Mouse (Mus musculus) retina, postnatal 1 day (tissue): ENCODE data around the gene Ufd1.
"Not testable (repeated sequence)": the region's sequence is repeated elsewhere in the genome, so short reads cannot be mapped to it uniquely, and the experiment has no call there.

Source experiments
- DNase-seq: peaks from one replicate; pipeline ENCODE4 v3.0.0-alpha.2; 2012

The Ufd1 gene

DNA sequence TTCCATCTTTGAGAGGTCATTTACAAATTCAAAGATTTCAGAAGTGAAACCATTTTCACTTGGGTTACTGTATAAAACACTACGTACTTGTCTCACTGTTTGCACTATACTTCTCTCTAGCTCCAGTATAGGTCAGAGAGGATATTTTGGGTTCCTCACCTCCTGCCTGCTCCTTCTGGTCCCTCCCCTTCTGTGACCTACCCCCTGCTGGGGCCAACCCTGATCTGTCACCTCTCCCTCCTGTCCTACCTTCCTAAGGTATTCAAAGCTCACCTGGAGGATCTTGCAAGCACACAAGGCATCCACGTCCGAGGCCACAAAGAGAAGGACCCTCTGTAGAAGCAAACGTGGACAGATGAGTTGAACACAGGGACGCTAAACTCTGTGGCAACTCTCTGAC lies 547 bp upstream of the Ufd1 start:
- no peak for DNase-seq

- no peak for DNase-seq
These were observed 869 bp downstream of the Ufd1 start for GRCm38 (mm10) chr16:18812385-18812910.

DNA sequence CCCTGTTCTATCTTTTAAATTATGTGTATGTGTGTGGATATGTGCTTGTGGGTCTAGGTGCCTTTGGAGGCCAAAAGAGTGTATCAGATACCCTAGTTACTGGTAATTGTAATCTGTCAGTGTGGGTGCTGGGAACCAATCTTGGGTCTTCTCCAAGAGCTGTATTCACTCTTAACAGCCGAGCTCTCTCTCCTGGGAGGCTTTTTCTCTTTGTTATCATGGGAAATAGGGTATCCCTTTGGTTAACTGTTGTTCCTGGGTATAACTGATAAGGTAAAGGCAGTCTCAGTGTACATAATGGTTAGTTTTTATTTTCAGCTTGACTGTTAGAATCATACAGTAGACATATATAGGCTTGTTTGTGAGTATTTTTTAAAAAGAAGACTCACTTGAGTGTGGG lies 10.8 kb downstream of the Ufd1 start:
- DNase-seq: no peak

- DNase-seq: no peak
These were observed 11.3 kb downstream of the Ufd1 start for GRCm38 (mm10) chr16:18822925-18823324.

GRCm38 (mm10) chr16:18828630-18829029 lies 17.1 kb downstream of the Ufd1 start:
- DNase-seq: no peak

DNA sequence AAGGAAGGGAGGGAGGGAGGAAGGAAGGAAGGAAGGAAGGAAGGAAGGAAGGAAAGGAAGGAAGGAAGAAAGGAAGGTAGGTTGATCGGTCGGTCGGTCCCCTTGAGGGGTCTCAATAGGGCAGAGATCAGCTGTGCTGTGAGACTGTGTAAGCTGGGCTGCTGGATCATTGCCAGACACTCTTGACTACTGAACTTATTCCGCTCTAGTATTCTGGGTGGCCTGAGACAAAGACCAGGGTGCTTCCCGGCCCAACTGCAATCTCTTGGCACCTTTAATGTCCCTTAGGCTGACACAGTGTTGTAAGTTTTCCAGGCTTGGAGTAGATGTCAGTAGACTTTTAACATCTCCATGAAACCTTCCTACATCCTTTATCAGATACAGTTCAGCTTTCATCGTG lies 17.5 kb downstream of the Ufd1 start:
- DNase-seq: no peak

GRCm38 (mm10) chr16:18833486-18833885 lies 21.9 kb downstream of the Ufd1 start:
- DNase-seq: no peak

GRCm38 (mm10) chr16:18836073-18836467 lies 24.5 kb downstream of the Ufd1 start:
- no peak for DNase-seq

DNA sequence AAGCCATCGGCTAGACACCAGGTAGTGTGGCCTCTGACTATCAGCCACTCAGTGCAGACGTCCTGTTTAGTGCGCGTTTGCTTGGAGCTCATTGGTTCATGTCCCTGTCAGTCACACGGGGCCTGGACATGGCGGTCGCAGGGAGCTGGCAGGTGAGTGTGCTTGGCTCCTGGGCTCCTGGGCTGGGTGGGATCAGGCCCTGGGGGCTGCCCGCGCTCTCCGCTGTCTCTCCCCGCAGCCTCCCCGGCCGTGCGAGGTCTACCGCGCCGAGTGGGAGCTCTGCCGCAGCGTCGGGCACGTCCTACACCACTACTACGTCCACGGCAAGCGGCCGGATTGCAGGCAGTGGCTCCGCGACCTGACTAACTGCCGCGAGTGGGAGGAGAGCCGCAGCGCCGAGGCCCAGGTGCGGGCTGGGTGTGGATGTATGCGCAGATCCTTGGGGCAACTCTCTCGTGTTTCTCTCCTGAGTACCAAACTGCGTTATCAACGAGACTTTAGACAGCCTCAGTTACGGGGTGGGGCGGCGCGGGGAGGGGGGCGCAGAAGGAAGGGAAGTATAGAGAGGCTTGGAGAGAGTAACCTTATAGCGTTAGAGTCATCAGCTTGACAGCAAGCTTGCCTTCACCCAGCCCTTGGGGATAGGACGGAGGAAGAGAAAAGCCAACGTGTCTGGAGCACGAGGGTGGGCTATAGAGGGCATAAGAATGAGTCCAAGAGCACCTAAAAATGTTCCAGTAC lies 25.1 kb downstream of the Ufd1 start, which contains the start of the genes 2510002D24Rik and Gm28539:
2510002D24Rik (plus strand) TSS at position 111 of the 741 bp plus-strand sequence.
Gm28539 (plus strand) TSS at position 117 of the 741 bp plus-strand sequence.
- DNase-seq: peak; percentile 96

GRCm38 (mm10) chr16:18838346-18838745 lies 26.8 kb downstream of the Ufd1 start:
- no peak for DNase-seq

DNA sequence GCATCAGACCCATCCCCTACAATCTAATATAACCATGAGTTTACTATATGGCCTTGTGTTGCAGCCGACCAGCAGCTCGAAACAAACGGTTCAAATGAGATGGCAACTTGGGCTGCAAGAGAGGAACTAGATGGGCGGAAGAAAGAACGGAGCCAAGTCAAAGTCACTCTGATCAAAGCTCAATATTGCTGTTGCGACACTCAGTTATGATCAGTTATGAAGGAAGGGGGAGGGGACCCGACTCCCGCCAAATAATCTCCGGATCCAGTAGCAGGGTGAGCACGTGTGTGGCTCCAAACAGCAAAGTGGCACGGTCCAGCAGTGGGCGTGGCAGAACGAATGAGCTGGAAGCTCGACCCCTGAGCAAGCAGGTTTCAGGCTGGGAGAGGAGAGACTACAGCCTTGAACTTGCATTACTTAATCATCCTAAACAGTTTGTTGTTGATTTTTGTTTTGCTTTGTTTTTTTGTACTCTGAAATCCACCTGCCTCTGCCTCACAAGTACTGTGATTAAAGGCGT lies 34.8 kb downstream of the Ufd1 start:
- no peak for DNase-seq

- DNase-seq: not testable (repeated sequence)
These were observed 38.1 kb downstream of the Ufd1 start for GRCm38 (mm10) chr16:18849521-18850190.

GRCm38 (mm10) chr16:18858551-18858950 lies 47.0 kb downstream of the Ufd1 start:
- peak; percentile 91 for DNase-seq

DNA sequence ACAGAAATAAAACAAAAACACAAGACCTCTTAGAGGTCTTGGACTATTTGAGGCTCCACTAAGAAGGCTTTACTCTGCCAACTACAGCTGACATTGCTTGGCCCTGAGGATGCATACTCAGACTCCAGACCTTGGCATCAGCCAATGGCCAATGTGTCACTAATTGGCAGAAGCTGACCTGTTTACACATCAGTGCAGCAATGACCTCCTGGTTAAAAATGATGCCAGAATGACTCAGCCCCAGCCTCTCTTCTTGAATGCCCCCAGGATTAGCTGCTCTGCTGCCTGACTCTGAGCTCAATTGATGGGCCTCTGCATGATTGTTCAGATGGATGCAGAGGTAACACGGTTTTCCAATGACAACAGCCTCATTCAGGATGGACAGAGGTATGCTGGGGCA lies 48.6 kb downstream of the Ufd1 start:
- DNase-seq: peak; percentile 59

- not testable (repeated sequence) for DNase-seq
These were observed 58.9 kb downstream of the Ufd1 start for GRCm38 (mm10) chr16:18870495-18870894.

DNA sequence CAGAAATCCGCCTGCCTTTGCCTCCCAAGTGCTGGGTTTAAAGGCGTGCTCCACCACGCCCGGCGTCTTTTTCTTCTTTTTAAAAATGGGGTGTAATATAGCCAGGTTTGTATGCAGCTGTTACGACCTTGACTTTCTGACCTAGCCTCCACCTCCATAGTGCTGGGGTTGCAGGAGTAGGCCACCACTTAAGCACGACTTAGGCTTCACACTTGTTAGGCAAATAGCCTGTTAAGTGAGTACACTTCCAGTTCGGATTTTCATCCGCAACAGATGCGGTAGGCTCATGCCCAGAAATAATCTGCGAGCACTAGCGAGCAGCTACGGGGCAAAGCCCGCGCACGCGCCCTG lies 64.5 kb downstream of the Ufd1 start:
- DNase-seq: no peak

GRCm38 (mm10) chr16:18876442-18877308 lies 65.1 kb downstream of the Ufd1 start, which contains the start of the genes Mrpl40 and Hira:
Gene Mrpl40 (minus strand): TSS chr16:18876862.
Gene Hira (plus strand): TSS chr16:18877037.
- DNase-seq: peak; percentile 96

DNA sequence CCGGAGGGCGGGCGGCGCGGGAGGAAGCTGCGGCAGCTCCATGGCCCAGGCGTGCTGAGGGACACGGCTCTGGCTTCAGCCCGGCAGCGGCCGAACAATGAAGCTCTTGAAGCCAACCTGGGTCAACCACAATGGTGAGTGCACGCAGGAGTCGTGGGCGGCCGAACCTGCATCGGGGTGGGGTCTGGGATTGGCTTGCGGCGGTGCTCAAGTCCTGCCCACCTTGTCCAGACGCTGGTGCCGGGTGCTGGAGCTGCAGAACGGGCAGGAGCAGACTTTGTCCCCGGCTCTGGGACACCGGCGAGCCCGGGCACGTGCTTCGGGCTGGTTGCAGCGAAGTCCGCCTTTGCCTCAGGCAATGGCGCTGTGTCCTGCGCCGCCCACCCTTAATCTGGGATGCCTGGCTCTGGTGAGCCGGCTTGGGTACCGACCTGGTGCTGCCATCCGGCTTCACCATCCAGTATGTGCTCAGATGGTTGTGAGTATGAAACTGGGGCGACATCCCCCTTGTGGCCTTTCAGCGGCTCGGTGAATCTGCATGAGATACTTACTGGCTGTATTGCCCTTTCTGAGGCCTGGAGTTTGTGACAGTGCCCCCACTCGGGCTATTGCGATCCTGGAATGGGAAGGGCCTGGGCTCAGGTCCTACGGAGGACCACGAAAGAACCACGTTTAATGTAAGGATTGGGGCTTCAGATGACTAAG lies 66.0 kb downstream of the Ufd1 start:
- DNase-seq: peak; percentile 84

DNA sequence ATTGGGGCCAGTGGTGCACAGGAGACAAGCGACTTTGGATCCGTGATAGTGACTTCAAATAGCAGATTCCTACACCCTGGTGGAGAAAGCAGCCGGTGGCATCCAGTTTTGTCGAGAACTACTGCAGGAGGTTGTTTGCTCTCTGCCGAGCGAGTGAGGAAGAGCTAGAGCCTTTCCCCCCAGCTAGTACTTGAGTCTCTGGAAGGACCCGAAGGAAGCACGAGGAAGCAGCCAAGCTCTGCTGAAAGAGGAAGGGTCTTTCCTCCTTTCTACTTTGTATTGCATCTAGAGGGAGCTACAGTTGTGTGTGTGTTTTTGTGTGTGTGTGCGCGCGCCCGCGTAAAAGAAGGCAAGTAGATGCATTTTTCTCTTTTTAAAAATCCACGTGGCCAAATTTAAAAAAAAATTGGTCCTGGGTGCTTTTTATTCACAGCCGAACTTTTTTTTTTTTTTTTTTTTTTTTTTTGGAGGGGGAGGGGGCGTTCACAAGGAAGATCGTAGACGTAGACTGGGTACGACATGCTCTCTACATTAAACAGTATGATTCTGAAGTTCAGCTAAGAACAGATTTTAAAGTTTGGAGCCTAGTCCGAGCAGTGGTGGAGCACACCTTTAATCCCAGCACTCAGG lies 66.6 kb downstream of the Ufd1 start:
- DNase-seq: no peak

DNA sequence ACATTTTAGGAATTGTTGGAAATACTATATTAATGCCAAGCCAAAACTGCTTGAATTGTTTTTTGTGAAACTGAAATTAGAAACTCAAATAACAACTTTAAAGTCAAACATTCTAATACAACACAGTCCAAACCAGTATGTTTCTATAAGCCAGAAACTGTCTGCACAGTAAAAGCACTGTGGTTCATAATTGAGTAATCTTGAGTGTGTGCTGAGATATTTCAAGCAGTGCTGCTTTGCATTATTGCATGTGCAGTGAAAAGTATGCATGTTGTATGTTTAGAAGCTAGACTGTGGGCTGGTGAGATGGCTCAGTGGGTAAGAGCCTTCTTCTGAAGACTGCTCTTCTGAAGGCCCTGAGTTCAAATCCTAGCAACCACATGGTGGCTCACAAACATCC lies 72.5 kb downstream of the Ufd1 start:
- DNase-seq: no peak
